Mouse (Mus musculus) Patski (cell line): ENCODE results near the gene Rlim. TPM values are rescaled to one million over a fixed set of nuclear protein-coding genes. Genes with fewer than 3 reads are reported as not detected.

Source experiments
- ATAC-seq: fragments of 100-300 bp; one replicate; pipeline ENCODE4 v1.8.0; 2021
- CTCF ChIA-PET: fragments of 350-600 bp; sonication (Branson Sonifier 250); formaldehyde crosslinking; loops from one replicate; lab custom pipeline; 2022; ENCODE audit warnings: inconsistent platforms; lab: Charles Lee
- POLR2A ChIA-PET: fragments of 350-600 bp; sonication (Branson Sonifier 250); formaldehyde crosslinking; loops from one replicate; lab custom pipeline; 2022; ENCODE audit warnings: antibody characterized with exemption, inconsistent platforms; lab: Charles Lee
- DNase-seq: peaks from one replicate; pipeline ENCODE4 v3.0.0-alpha.2; 2011; ENCODE audit warnings: low read depth, low spot score
- H3K27me3 ChIP-seq: fragments of 371-371 bp; one replicate; pipeline ENCODE4 v1.5.1; 2021
- CTCF ChIP-seq: fragments of 100-300 bp; IDR thresholded peaks from one replicate; pipeline ENCODE4 v1.5.1; 2021
- in situ Hi-C: fragments of 300-500 bp; cut with MboI; formaldehyde crosslinking; loops from 3 replicates; pipeline ENCODE4 v1.11.1; 2018; ENCODE audit warnings: low pct_unique_long_range_greater_than_20kb, mixed read lengths
- polyA plus RNA-seq: library from polyadenylated mRNA; unstranded; gene quantifications from one replicate; pipeline ENCODE4 v1.2.3, GENCODE M21; 2021

Rlim gene
- polyA plus RNA-seq, 1 experiment from 2014 or later, result 34.0 TPM

DNA sequence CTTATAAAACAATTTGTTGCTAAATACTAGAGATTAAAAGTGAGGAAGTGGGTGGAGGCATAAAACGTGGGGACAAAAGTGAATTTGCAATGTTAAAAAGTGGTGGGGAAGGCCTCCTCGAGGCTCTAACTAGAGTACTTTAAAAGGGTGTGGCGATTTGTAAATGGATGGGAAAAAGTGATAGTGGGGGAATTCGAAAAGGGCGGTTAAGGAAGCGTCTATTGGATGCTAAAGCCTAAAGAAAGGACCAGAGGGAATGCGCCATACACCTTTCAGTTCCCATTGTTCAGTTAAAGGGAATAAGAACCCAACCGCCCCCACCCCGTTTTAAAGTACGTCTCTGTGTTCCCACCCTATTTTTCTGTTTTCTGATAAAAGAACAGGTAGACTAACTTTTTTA lies 722 bp upstream of the Rlim start:
- in situ Hi-C loops, result no loop called here
- ATAC-seq (no peak), DNase-seq (no peak)
- peaks cover 43% of the 10 kb centered on the region for H3K27me3 ChIP-seq
- ChIA-PET POLR2A (no interaction called here), CTCF (no interaction called here)
- TF ChIP-seq CTCF, result no peak

GRCm38 (mm10) chrX:103980590-103981168 lies 405 bp downstream of the Rlim start:
- peaks cover 41% of the 10 kb centered on the region for H3K27me3 ChIP-seq
- DNase-seq (no peak), ATAC-seq (peak; percentile 27)
- TF ChIP-seq CTCF, result no peak
- in situ Hi-C loops, result no loop called here
- ChIA-PET POLR2A (interaction anchor here (0.5 kb wide), 1 partner anchor 494 kb away, joined by 3 read pairs; no protein-coding TSS in a partner anchor), CTCF (no interaction called here)

DNA sequence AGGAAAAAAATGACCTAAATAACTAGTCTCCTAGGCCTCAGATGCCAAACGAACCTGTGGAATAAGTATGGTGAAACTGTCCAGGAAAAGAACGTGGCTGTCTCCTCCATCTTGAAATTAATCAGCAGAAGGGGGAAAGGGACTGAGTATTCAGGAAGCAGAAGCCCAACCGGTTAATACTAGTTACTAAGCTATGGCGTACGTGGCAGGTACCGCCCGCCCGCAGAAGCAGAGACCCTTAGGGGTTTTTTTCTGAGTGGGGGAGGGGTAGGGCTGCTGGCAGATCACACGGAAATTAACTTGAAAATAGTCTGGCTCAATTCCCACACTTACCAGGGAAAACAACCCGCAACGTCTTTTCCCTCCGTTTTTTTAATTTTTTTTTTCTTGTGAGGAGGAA lies 1.0 kb downstream of the Rlim start:
- in situ Hi-C loops, result no loop called here
- peaks cover 39% of the 10 kb centered on the region for H3K27me3 ChIP-seq
- ATAC-seq (no peak), DNase-seq (no peak)
- ChIA-PET POLR2A (no interaction called here), CTCF (no interaction called here)
- TF ChIP-seq CTCF, result no peak

DNA sequence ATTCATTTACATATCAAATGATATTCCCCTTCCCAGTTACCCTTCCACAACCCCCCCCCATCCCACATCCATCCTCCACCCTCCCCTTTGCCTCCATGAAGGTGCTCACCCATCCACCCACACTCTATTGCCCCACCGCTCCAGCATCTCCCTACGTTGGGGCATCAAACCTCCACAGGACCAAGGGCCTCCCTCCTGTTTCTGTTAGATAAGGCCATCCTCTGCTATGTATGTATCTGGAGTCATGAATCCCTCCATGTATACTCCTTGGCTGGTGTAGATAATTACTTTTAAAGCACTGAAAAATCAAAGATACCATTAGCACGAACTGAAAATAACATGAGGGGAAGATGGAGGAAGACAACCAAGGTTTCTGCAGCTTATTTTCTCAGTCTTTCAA lies 41.4 kb downstream of the Rlim start:
- H3K27me3 ChIP-seq, result peaks cover 41% of the 10 kb centered on the region
- no peak for TF ChIP-seq CTCF
- ChIA-PET CTCF (no interaction called here), POLR2A (no interaction called here)
- DNase-seq, result no peak
- no peak for ATAC-seq
- in situ Hi-C loops, result loop anchor here (10.0 kb wide), 1 partner anchor 455 kb away; no protein-coding TSS in a partner anchor

GRCm38 (mm10) chrX:103937333-103937732 lies 43.8 kb downstream of the Rlim start:
- DNase-seq, result no peak
- H3K27me3 ChIP-seq, result peaks cover 41% of the 10 kb centered on the region
- peak; percentile 60 for TF ChIP-seq CTCF
- no peak for ATAC-seq
- in situ Hi-C loops, result loop anchor here (10.0 kb wide), 1 partner anchor 453 kb away; no protein-coding TSS in a partner anchor
- POLR2A ChIA-PET, result no interaction called here
- CTCF ChIA-PET, result interaction anchor here (1.1 to 2.0 kb wide), 6 partner anchors 10 to 242 kb away, joined by 3 to 7 read pairs (median 3); no protein-coding TSS in a partner anchor

DNA sequence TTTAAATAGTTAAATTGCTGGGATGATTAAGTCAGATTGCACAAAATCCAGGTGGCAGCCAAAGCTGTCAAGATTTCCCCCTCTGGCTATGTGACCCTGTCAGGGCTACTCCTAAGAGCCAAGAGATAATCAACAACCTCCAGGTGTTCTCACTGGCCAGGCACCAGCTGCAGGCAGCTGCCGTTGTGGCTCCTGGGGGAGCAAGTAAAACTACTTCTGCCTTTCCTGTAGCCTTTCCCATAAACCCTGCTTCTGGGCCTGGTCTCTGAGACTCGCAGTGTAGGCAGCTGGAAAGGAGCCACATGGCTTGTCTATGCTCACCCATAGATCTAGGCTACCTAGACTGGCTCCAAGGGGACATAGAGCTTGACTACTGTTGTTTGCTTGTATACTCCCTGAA lies 58.6 kb downstream of the Rlim start:
- in situ Hi-C loops, result no loop called here
- POLR2A ChIA-PET, result no interaction called here
- peaks cover 42% of the 10 kb centered on the region for H3K27me3 ChIP-seq
- DNase-seq, result no peak
- no peak for TF ChIP-seq CTCF
- no peak for ATAC-seq
- CTCF ChIA-PET, result interaction anchor here (1.0 kb wide), 1 partner anchor 14 kb away, joined by 3 read pairs; no protein-coding TSS in a partner anchor

GRCm38 (mm10) chrX:103918954-103919353 lies 62.1 kb downstream of the Rlim start:
- H3K27me3 ChIP-seq, result peaks cover 32% of the 10 kb centered on the region
- CTCF ChIA-PET, result no interaction called here
- TF ChIP-seq CTCF, result no peak

DNA sequence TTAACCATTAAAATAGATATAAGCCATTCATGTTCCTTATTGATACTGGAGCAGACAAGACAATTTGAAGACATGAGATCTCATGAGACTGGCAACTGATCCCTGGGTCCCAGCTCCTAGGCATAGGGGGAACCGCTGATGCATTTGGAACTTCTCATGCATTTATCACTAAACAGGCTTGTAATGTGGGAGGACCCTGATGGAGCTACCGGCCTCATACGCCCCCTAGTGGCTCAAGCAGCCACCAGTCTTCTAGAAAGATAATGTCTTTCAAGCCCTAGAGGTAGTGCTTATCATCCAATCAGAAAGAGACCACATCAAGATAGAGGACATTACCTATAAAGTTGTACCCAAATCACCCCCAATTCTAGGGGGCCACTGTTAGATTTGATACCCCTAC lies 66.3 kb downstream of the Rlim start:
- in situ Hi-C loops, result no loop called here
- ChIA-PET POLR2A (no interaction called here), CTCF (interaction anchor here (1.5 kb wide), 1 partner anchor 10 kb away, joined by 5 read pairs; no protein-coding TSS in a partner anchor)
- H3K27me3 ChIP-seq, result peaks cover 16% of the 10 kb centered on the region
- DNase-seq (no peak), ATAC-seq (no peak)
- TF ChIP-seq CTCF, result peak; percentile 63

More at GRCm38 (mm10) chrX:103918954-103919353, 62.1 kb downstream of the Rlim start:
- ATAC-seq (no peak), DNase-seq (no peak)
- in situ Hi-C loops, result no loop called here
- POLR2A ChIA-PET, result no interaction called here

Other genes with a start within 250 kb of the Rlim start
- 3.1 TPM for gene Slc16a2, start 159.3 kb downstream of the Rlim start, polyA plus RNA-seq
- gene Nexmif, start 219.9 kb upstream of the Rlim start, polyA plus RNA-seq, result not detected